ENCODE assay signal across 8 mouse cellular contexts in genomic region chr6:30982372-30982980, GRCm38 (mm10). TPM values are rescaled to one million over a fixed set of nuclear protein-coding genes. Genes with fewer than 3 reads are reported as not detected.
A peak's percentile ranks its signal among the peaks of the same experiment; 100 is the strongest.
DNase-seq lines count a peak whose midpoint lies in the region; ATAC-seq lines count a peak whose summit lies in the region.

No protein-coding gene starts in this region.

- no peaks in the 10 kb centered on the region for H3K27me3 ChIP-seq in intestine, embryonic 14.5 days (replicated peaks; ENCODE audit: control insufficient read depth, insufficient read depth, low read length)

- no peaks in the 10 kb centered on the region for H3K36me3 ChIP-seq in intestine, embryonic 14.5 days (ENCODE audit: control insufficient read depth, insufficient read depth, low read length)

- H3K4me3 ChIP-seq in intestine, embryonic 14.5 days (ENCODE audit: low read depth, low read length): peak overlapping the region; percentile 32

- peak overlapping the region; percentile 36; the same call in 1 of the 2 replicates for H3K27ac ChIP-seq in intestine, embryonic 14.5 days (ENCODE audit: low read depth)

- no peaks in the 10 kb centered on the region for H3K9me3 ChIP-seq in intestine, embryonic 14.5 days (ENCODE audit: control insufficient read depth, low read length)

- peak overlapping the region; percentile 52 for H3K4me2 ChIP-seq in intestine, embryonic 14.5 days (ENCODE audit: low read length)

- no peaks in the 10 kb centered on the region; the same call in 1 of the 2 replicates for H3K4me1 ChIP-seq in intestine, embryonic 14.5 days (replicated peaks; ENCODE audit: control insufficient read depth, insufficient read depth, low read length)

- H3K9ac ChIP-seq in intestine, embryonic 14.5 days (ENCODE audit: low read length): peak overlapping the region; percentile 27; the same call in 1 of the 2 replicates

- 16% methylated on average over 13 of the region's 13 CpGs for WGBS in intestine, embryonic 14.5 days

- no peak for ATAC-seq in intestine, embryonic 14.5 days (replicated peaks; ENCODE audit: low FRiP score, low TSS enrichment, low read depth)

- DNase-seq in cerebellum, adult 9-10 months: peak; percentile 14
- no peak for DNase-seq in cerebellum, adult 9-11 months
- peak; percentile 14 to 27 for DNase-seq in right cerebral cortex, adult 2 months (ENCODE audit: low spot score in 2 of 2)
- DNase-seq in right cerebral cortex, postnatal 14 days: no peak
- no peak for DNase-seq in intestine, embryonic 14.5 days (ENCODE audit: low spot score)
- DNase-seq in retina, embryonic 14.5 days (ENCODE audit: low spot score): peak; percentile 71
- DNase-seq in thymus, postnatal 4 days: no peak
- DNase-seq in natural killer cell, adult 2 months (ENCODE audit: low spot score in 2 of 2): no peak

RNA-seq across cellular contexts. Expression of gene Klf14, which starts 23.6 kb away (rescaled TPM):
- 3.2 and 4.1 TPM in 2 replicates for polyA plus RNA-seq in intestine, embryonic 14.5 days (2014; fragmentation: Nextera tagmentation; extraction: Ambion mirVana)

Comparison
In these comparisons a context has a peak if more than half of its experiments do, and no peak if none do; other contexts are left out.
1. DNase-seq: peak in cerebellum, adult 9-10 months (single experiment), right cerebral cortex, adult 2 months (2 of 2) and retina, embryonic 14.5 days (single experiment); none in cerebellum, adult 9-11 months (single experiment), right cerebral cortex, postnatal 14 days (single experiment), intestine, embryonic 14.5 days (single experiment), thymus, postnatal 4 days (single experiment) and natural killer cell, adult 2 months (0 of 2).